Mouse (Mus musculus) forebrain, embryonic 11.5 days (tissue): ENCODE results near the gene 4930568D16Rik. TPM values are rescaled to one million over a fixed set of nuclear protein-coding genes. Genes with fewer than 3 reads are reported as not detected.

Source experiments
- ATAC-seq: fragments of 200-750 bp; cut with Nextera tagmentation; replicated peaks from 2 replicates; pipeline ENCODE4 v1.8.0; 2017; ENCODE audit warnings: moderate TSS enrichment; ENCODE audit not compliant: low FRiP score
- DNase-seq: peaks from one replicate; pipeline ENCODE4 v3.0.0-alpha.2; 2017; ENCODE audit warnings: low spot score
- H3K27ac ChIP-seq: fragments of 300-500 bp; sonication (generic); 2 replicates; pipeline ENCODE4 v1.5.1; 2014; ENCODE audit warnings: low read depth, low read length
- H3K27me3 ChIP-seq: fragments of 300-500 bp; sonication (generic); 2 replicates; pipeline ENCODE4 v1.6.1; 2014; ENCODE audit warnings: mild to moderate bottlenecking, low read length, mixed read lengths; ENCODE audit not compliant: control insufficient read depth, insufficient read depth
- H3K36me3 ChIP-seq: fragments of 300-500 bp; sonication (generic); 2 replicates; pipeline ENCODE4 v1.6.1; 2014; ENCODE audit warnings: mild to moderate bottlenecking, low read length, moderate library complexity, mixed read lengths; ENCODE audit not compliant: control insufficient read depth, insufficient read depth
- H3K4me1 ChIP-seq: fragments of 300-500 bp; sonication (generic); replicated peaks from 2 replicates; pipeline ENCODE4 v1.6.1; 2014; ENCODE audit warnings: low read length, mixed read lengths; ENCODE audit not compliant: control insufficient read depth, insufficient read depth
- H3K4me2 ChIP-seq: fragments of 300-500 bp; sonication (generic); 2 replicates; pipeline ENCODE4 v1.6.1; 2014; ENCODE audit warnings: low read depth, mild to moderate bottlenecking, low read length, moderate library complexity, mixed read lengths; ENCODE audit not compliant: severe bottlenecking
- H3K4me3 ChIP-seq: fragments of 300-500 bp; sonication (generic); 2 replicates; pipeline ENCODE4 v1.5.1; 2014; ENCODE audit warnings: low read depth, low read length
- H3K9ac ChIP-seq: fragments of 300-500 bp; sonication (generic); 2 replicates; pipeline ENCODE4 v1.6.1; 2014; ENCODE audit warnings: low read length
- H3K9me3 ChIP-seq: fragments of 300-500 bp; sonication (generic); 2 replicates; pipeline ENCODE4 v1.6.1; 2016; ENCODE audit warnings: low read length, mixed read lengths; ENCODE audit not compliant: control insufficient read depth
- WGBS: fragments of 180-500 bp; shearing (Covaris S2); extraction: QIAGEN DNeasy Blood & Tissue Kit; methylation state at CpG from one replicate; pipeline ENCODE4 v1.1.7; 2014; 5-methylcytosine and 5-hydroxymethylcytosine counted together
- polyA plus RNA-seq: library from polyadenylated mRNA; unstranded; fragments of >200 nt; fragmentation: Nextera tagmentation; extraction: Ambion mirVana; gene quantifications from 2 replicates; pipeline ENCODE4 v1.2.1, GENCODE M21; 2014

Gene 4930568D16Rik
- polyA plus RNA-seq, 1 experiment from 2014 or later = not detected

DNA sequence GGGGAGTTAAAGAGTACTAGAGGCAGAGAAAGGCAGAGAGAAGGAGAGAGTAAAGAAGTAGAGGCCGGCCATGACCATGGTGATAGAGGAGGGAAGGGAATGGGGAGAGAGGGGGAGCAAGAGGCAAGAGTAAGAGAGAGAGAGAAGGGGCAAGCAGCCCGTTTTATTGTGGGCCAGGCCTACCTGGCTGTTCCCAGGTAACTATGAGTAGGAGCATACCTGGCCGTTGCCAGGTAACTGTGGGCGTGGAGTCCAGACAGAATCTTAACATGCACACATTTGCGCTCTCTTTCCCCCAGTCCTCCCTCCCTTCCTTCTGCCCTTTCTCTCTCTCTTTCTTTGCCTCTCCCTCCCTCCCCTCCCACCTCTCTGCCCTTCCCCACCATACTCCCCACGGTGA lies 39.7 kb upstream of the 4930568D16Rik start:
- WGBS = 86% methylated on average over 6 of the region's 6 CpGs
- no peak overlapping the region for H3K9ac ChIP-seq
- no peaks in the 10 kb centered on the region for H3K9me3 ChIP-seq
- no peaks in the 10 kb centered on the region for H3K4me1 ChIP-seq
- no peaks in the 10 kb centered on the region for H3K27me3 ChIP-seq
- H3K4me3 ChIP-seq = no peak overlapping the region
- H3K27ac ChIP-seq = no peak overlapping the region
- DNase-seq = peak; percentile 32
- H3K4me2 ChIP-seq = no peak overlapping the region
- no peaks in the 10 kb centered on the region for H3K36me3 ChIP-seq
- ATAC-seq = no peak

GRCm38 (mm10) chr2:35406611-35407010 lies 39.1 kb upstream of the 4930568D16Rik start:
- Histone ChIP-seq H3K27ac (no peak overlapping the region), H3K4me3 (no peak overlapping the region), H3K9me3 (no peaks in the 10 kb centered on the region), H3K9ac (no peak overlapping the region), H3K4me1 (no peaks in the 10 kb centered on the region), H3K36me3 (no peaks in the 10 kb centered on the region), H3K27me3 (no peaks in the 10 kb centered on the region), H3K4me2 (no peak overlapping the region)
- no peak for ATAC-seq
- DNase-seq = peak; percentile 9
- WGBS = 45% methylated on average over 1 of the region's 1 CpGs

DNA sequence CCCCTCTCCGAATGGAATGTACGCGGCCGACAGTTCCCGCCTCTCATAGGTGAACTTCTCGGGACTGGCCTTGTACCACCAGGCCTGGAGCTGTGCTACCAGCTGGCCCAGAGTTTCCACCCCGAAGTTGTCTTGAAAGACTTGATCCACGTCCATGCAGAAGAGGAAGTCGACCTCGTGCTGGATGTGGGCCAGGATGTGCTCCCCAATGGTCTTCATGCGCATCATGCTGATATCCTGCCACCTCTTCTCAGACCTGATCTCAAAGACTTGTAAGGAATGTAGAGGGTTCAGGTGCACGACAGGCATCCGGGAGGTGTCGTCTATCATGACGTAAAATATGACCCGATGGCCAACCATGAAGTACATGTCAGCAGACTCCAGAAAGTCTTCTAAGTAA lies 34.9 kb upstream of the 4930568D16Rik start:
- 95% methylated on average over 16 of the region's 16 CpGs for WGBS
- no peak overlapping the region for H3K9ac ChIP-seq

DNA sequence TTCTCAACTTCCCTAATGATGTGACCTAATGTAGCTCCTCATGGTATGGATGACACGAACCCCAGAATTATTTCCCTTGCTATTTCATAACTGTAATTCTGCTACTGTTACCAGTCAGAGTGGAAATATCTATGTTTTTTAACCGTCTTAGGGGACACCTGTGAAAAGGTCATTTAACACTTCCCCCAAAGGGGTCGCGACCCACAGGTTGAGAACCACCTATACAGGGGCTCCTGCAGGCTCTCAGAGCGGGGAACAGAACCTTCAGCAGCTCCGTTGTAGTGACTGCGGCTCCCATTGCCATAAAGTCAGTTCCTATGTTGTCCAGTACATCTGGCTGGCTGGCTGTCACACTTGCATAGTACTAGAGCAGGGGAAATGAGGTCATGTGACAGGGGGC lies 33.2 kb upstream of the 4930568D16Rik start:
- ATAC-seq (no peak), DNase-seq (no peak)
- 87% methylated on average over 7 of the region's 7 CpGs for WGBS

More for the DNA sequence above, 34.9 kb upstream of the 4930568D16Rik start:
- DNase-seq (peak; percentile 45), ATAC-seq (no peak)
- no peaks in the 10 kb centered on the region for H3K9me3 ChIP-seq
- H3K4me2 ChIP-seq = no peak overlapping the region
- H3K27me3 ChIP-seq = no peaks in the 10 kb centered on the region
- H3K36me3 ChIP-seq = no peaks in the 10 kb centered on the region
- H3K4me3 ChIP-seq = no peak overlapping the region
- H3K4me1 ChIP-seq = no peaks in the 10 kb centered on the region
- H3K27ac ChIP-seq = no peak overlapping the region

GRCm38 (mm10) chr2:35398184-35398828 lies 30.8 kb upstream of the 4930568D16Rik start:
- Histone ChIP-seq H3K36me3 (no peaks in the 10 kb centered on the region), H3K9ac (no peak overlapping the region), H3K4me2 (no peak overlapping the region), H3K4me3 (no peak overlapping the region), H3K27me3 (no peaks in the 10 kb centered on the region), H3K27ac (no peak overlapping the region), H3K9me3 (no peaks in the 10 kb centered on the region), H3K4me1 (no peaks in the 10 kb centered on the region)
- no peak for ATAC-seq
- no peak for DNase-seq
- 81% methylated on average over 6 of the region's 6 CpGs for WGBS

More for the DNA sequence above, 33.2 kb upstream of the 4930568D16Rik start:
- Histone ChIP-seq H3K27ac (no peak overlapping the region), H3K4me1 (no peaks in the 10 kb centered on the region), H3K4me3 (no peak overlapping the region), H3K9me3 (no peaks in the 10 kb centered on the region), H3K36me3 (no peaks in the 10 kb centered on the region), H3K9ac (no peak overlapping the region), H3K27me3 (no peaks in the 10 kb centered on the region), H3K4me2 (no peak overlapping the region)

DNA sequence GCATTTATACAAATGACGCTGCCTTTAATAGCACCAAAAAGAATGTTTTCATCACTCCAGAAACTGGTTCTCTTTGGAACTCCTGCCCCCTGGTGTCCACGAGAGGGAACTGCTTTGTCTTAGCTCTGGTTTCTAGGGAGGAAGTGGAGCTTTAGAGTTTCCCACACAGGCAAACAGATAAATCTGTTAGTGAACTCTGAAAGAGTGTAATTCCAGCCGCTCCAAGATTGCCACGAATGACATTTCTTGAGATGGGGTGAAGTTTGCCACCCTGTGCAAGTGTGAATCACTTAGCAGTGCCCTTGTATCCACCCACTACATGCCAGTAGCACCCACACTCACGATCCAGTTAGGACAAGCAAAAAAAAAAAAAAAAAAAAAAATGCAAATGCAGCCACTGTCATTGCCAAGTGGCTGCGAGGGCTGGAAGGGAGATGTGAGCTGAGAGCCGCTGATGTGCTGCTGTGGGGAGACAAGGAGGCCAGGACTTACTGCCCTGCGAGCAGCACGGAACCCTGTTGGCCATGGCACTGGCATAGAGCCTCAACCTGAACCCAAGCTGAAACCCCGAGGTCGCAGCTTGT lies 30.2 kb upstream of the 4930568D16Rik start:
- no peak overlapping the region for H3K4me3 ChIP-seq
- no peak overlapping the region for H3K27ac ChIP-seq
- DNase-seq (peak; percentile 67), ATAC-seq (no peak)
- no peaks in the 10 kb centered on the region for H3K4me1 ChIP-seq
- no peaks in the 10 kb centered on the region for H3K36me3 ChIP-seq
- no peaks in the 10 kb centered on the region for H3K9me3 ChIP-seq
- no peak overlapping the region for H3K4me2 ChIP-seq
- no peak overlapping the region for H3K9ac ChIP-seq
- no peaks in the 10 kb centered on the region for H3K27me3 ChIP-seq
- 58% methylated on average over 11 of the region's 11 CpGs for WGBS

- WGBS = 78% methylated on average over 5 of the region's 5 CpGs
- Histone ChIP-seq H3K4me1 (no peaks in the 10 kb centered on the region), H3K4me2 (no peak within 1 kb of the TSS), H3K27ac (no peak within 1 kb of the TSS), H3K9me3 (no peaks in the 10 kb centered on the region), H3K36me3 (no peaks in the 10 kb centered on the region), H3K4me3 (no peak within 1 kb of the TSS), H3K9ac (no peak within 1 kb of the TSS), H3K27me3 (no peaks in the 10 kb centered on the region)
- no peak for DNase-seq
- ATAC-seq = no peak
These were observed 29.6 kb upstream of the 4930568D16Rik start, which contains the start of gene 4930402F06Rik for GRCm38 (mm10) chr2:35397096-35397495. TSS of gene 4930402F06Rik (minus strand) at chr2:35397175.

DNA sequence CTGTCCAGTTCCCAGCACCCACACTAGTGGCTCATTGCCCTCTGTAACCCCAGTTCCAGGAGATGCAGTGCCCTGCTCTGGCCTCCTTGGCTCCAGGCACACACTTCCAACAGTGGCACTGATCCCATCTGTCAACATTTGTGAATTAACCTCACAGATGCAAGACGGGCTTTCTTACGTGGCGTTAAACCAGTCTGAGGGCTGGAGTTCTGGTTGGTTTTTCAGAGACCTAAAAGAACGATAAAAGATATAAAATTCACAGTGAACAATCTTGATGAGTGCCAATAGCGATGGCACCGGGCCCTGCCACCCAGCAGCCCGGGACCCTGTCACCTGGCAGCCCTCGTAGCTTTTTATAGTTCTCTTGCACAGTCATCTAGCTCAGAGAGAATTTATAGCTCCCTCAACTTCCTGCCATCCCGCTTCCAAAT lies 17.9 kb upstream of the 4930568D16Rik start:
- no peaks in the 10 kb centered on the region for H3K4me1 ChIP-seq
- H3K27me3 ChIP-seq = no peaks in the 10 kb centered on the region
- WGBS = 90% methylated on average over 9 of the region's 9 CpGs
- H3K4me3 ChIP-seq = no peak overlapping the region
- no peak overlapping the region for H3K4me2 ChIP-seq
- DNase-seq (no peak), ATAC-seq (no peak)
- H3K27ac ChIP-seq = no peak overlapping the region
- no peaks in the 10 kb centered on the region for H3K9me3 ChIP-seq
- H3K36me3 ChIP-seq = no peaks in the 10 kb centered on the region
- H3K9ac ChIP-seq = no peak overlapping the region

GRCm38 (mm10) chr2:35379306-35379705 lies 11.8 kb upstream of the 4930568D16Rik start:
- Histone ChIP-seq H3K27me3 (no peaks in the 10 kb centered on the region), H3K4me2 (no peak overlapping the region), H3K36me3 (no peaks in the 10 kb centered on the region), H3K4me3 (no peak overlapping the region), H3K9me3 (no peaks in the 10 kb centered on the region), H3K27ac (no peak overlapping the region), H3K9ac (no peak overlapping the region), H3K4me1 (no peaks in the 10 kb centered on the region)
- ATAC-seq = no peak
- DNase-seq = no peak
- WGBS = 77% methylated on average over 9 of the region's 9 CpGs
